Mouse (Mus musculus) small intestine, adult 2 months (tissue): ENCODE measurements around the gene Cacna2d3.

Experiments
- CTCF ChIP-seq: fragments of 200-500 bp; IDR thresholded peaks from 2 replicates; pipeline ENCODE4 v1.5.1; 2012; ENCODE audit warnings: low read depth, mild to moderate bottlenecking, control low read depth, inconsistent platforms, low read length, moderate library complexity, mixed read lengths; ENCODE audit not compliant: insufficient replicate concordance, insufficient read length; ENCODE audit errors: extremely low read depth
- POLR2A ChIP-seq: fragments of 200-500 bp; IDR thresholded peaks from 2 replicates; pipeline ENCODE4 v1.6.1; 2012; ENCODE audit warnings: low read depth, mild to moderate bottlenecking, control low read depth, inconsistent platforms, low read length, moderate library complexity

GRCm38 (mm10) chr14:29712621-29713020, 9.0 kb downstream of the Cacna2d3 start:
- TF ChIP-seq POLR2A (no peak), CTCF (no peak)
